Mouse (Mus musculus) erythroblast, embryonic 14.5 days (primary cell): ENCODE results near the gene Poll. TPM values are rescaled to one million over a fixed set of nuclear protein-coding genes. Genes with fewer than 3 reads are reported as not detected.
A peak's percentile ranks its signal among the peaks of the same experiment; 100 is the strongest.

Source experiments
- H3K27me3 ChIP-seq: 2 replicates; pipeline ENCODE4 v1.6.1; 2012; ENCODE audit warnings: inconsistent platforms; ENCODE audit not compliant: control insufficient read depth
- H3K36me3 ChIP-seq: 2 replicates; pipeline ENCODE4 v1.6.1; 2012; ENCODE audit warnings: mild to moderate bottlenecking, inconsistent platforms; ENCODE audit not compliant: control insufficient read depth
- H3K4me1 ChIP-seq: 2 replicates; pipeline ENCODE4 v1.6.1; 2012; ENCODE audit warnings: inconsistent platforms; ENCODE audit not compliant: control insufficient read depth
- H3K4me3 ChIP-seq: replicated peaks from 2 replicates; pipeline ENCODE3; 2012; ENCODE audit warnings: moderate library complexity, mild to moderate bottlenecking, inconsistent platforms
- H3K9me3 ChIP-seq: 2 replicates; pipeline ENCODE4 v1.6.1; 2012; ENCODE audit warnings: low read length, inconsistent platforms, mixed read lengths; ENCODE audit not compliant: control insufficient read depth
- GATA1 ChIP-seq: IDR thresholded peaks from 2 replicates; pipeline ENCODE4 v1.6.1; 2012; ENCODE audit warnings: low read length, inconsistent platforms, mixed read lengths
- TAL1 ChIP-seq: IDR thresholded peaks from 3 replicates; pipeline ENCODE4 v1.6.1; 2012; ENCODE audit warnings: low read length, inconsistent platforms, mixed read lengths
- polyA plus RNA-seq: library from polyadenylated mRNA; stranded (reverse); fragments of >175 nt; gene quantifications from 2 replicates; pipeline ENCODE4 v1.2.3, GENCODE M21; 2012

Gene Poll
- 0.28 TPM in 2 replicates for polyA plus RNA-seq

GRCm38 (mm10) chr19:45560153-45560890, at the start of gene Poll, which contains the start of gene Gm17018:
Poll (minus strand) TSS chr19:45560531.
Gm17018 (plus strand) TSS chr19:45560615.
- H3K4me1 ChIP-seq: peaks cover 30% of the 10 kb centered on the region

GRCm38 (mm10) chr19:45608648-45609339, 48.5 kb upstream of the Poll start:
- Histone ChIP-seq H3K4me1 (peaks cover 13% of the 10 kb centered on the region), H3K9me3 (no peaks in the 10 kb centered on the region), H3K4me3 (no peak overlapping the region), H3K36me3 (peaks cover 44% of the 10 kb centered on the region), H3K27me3 (no peaks in the 10 kb centered on the region)
- no peak for TF ChIP-seq TAL1
- no peak for TF ChIP-seq GATA1

More at GRCm38 (mm10) chr19:45560153-45560890, at the start of gene Poll, which contains the start of gene Gm17018:
- no peak for TF ChIP-seq GATA1
- TF ChIP-seq TAL1: no peak
- no peaks in the 10 kb centered on the region for H3K27me3 ChIP-seq
- no peaks in the 10 kb centered on the region for H3K9me3 ChIP-seq
- H3K36me3 ChIP-seq: peaks cover 11% of the 10 kb centered on the region
- H3K4me3 ChIP-seq: peak within 1 kb of the TSS; percentile 89

- Histone ChIP-seq H3K36me3 (peaks cover 39% of the 10 kb centered on the region), H3K27me3 (no peaks in the 10 kb centered on the region), H3K9me3 (no peaks in the 10 kb centered on the region), H3K4me1 (peaks cover 26% of the 10 kb centered on the region), H3K4me3 (no peak overlapping the region)
- no peak for TF ChIP-seq GATA1
- no peak for TF ChIP-seq TAL1
Observed at GRCm38 (mm10) chr19:45607479-45607878, 47.1 kb upstream of the Poll start.

DNA sequence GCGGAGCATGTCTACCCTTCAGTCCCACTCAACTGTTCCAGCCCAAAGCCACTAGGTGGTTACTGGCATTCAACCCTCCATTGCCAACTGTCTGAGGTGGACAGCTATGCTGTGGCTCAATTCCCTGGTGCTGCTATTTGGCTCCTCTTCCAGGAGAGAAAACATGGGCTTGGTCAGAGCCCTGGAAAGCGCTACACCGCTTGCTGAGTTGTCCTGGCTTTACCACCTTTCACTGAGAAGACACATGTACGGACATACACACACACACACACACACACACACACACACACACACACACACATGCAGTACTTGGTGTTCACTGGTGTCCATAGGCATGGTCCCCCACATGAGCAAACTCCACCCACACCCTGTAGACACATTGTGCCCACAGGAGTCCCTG, 46.4 kb upstream of the Poll start:
- Histone ChIP-seq H3K4me1 (peaks cover 34% of the 10 kb centered on the region), H3K9me3 (no peaks in the 10 kb centered on the region), H3K4me3 (no peak overlapping the region), H3K36me3 (peaks cover 39% of the 10 kb centered on the region), H3K27me3 (no peaks in the 10 kb centered on the region)
- TF ChIP-seq GATA1 (no peak), TAL1 (no peak)

DNA sequence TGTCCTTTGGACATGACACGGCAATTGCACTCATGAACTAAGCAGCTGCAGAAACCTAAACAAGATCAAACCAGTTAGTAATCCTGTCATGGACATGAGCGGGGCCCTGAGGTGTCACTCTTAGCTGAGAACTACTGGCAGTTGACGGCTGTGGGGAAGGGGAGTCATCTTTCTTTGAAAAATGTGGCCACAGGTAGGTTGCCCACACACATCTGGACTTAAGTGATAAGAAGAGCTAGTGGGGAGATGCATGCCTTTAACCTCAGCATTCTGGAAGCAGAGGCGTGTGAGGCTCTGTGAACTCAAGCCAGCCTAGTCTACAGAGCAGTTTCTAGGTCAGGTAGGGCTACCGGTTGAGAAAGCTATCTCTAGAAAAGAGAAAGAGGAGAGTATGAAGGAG, 42.3 kb upstream of the Poll start:
- no peaks in the 10 kb centered on the region for H3K9me3 ChIP-seq
- H3K27me3 ChIP-seq: no peaks in the 10 kb centered on the region
- peaks cover 47% of the 10 kb centered on the region for H3K36me3 ChIP-seq
- H3K4me1 ChIP-seq: peaks cover 42% of the 10 kb centered on the region
- TF ChIP-seq TAL1 (peak; percentile 36; the same call in 1 of the 3 replicates), GATA1 (no peak)
- no peak overlapping the region for H3K4me3 ChIP-seq

DNA sequence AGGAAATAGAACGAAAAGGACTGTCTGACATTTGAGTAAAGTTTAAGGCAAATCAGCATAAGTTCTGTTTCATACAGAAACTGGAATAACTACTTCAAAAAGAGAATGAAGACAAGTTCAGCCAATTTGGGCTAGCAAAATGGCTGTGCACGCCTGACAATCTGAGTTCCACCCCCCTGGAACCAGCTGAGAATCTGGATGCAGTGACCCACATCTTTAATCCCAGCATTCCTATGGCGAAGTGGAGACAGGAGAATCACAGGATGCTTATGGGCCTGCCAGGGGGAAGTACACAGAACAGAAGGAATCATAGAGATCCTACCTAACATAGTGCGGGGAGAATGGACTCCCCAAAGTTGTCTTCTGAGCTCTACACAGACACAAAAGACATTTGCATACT, 36.8 kb upstream of the Poll start:
- Histone ChIP-seq H3K27me3 (no peaks in the 10 kb centered on the region), H3K4me1 (peaks cover 26% of the 10 kb centered on the region), H3K9me3 (no peaks in the 10 kb centered on the region), H3K36me3 (peaks cover 35% of the 10 kb centered on the region), H3K4me3 (no peak overlapping the region)
- TF ChIP-seq GATA1 (no peak), TAL1 (no peak)

- peaks cover 36% of the 10 kb centered on the region for H3K36me3 ChIP-seq
- H3K27me3 ChIP-seq: no peaks in the 10 kb centered on the region
- no peaks in the 10 kb centered on the region for H3K9me3 ChIP-seq
- peaks cover 20% of the 10 kb centered on the region for H3K4me1 ChIP-seq
- TF ChIP-seq GATA1: no peak
- no peak for TF ChIP-seq TAL1
- H3K4me3 ChIP-seq: no peak overlapping the region
Observed at GRCm38 (mm10) chr19:45596434-45596833, 36.1 kb upstream of the Poll start.

- Histone ChIP-seq H3K27me3 (no peaks in the 10 kb centered on the region), H3K9me3 (no peaks in the 10 kb centered on the region), H3K4me1 (peaks cover 17% of the 10 kb centered on the region), H3K36me3 (peaks cover 37% of the 10 kb centered on the region), H3K4me3 (no peak overlapping the region)
- TF ChIP-seq TAL1 (no peak), GATA1 (no peak)
Observed at GRCm38 (mm10) chr19:45596019-45596418, 35.7 kb upstream of the Poll start.

- peaks cover 16% of the 10 kb centered on the region for H3K4me1 ChIP-seq
- TF ChIP-seq TAL1 (no peak), GATA1 (no peak)
- no peaks in the 10 kb centered on the region for H3K27me3 ChIP-seq
- peaks cover 35% of the 10 kb centered on the region for H3K36me3 ChIP-seq
- H3K4me3 ChIP-seq: no peak overlapping the region
- H3K9me3 ChIP-seq: no peaks in the 10 kb centered on the region
Observed at GRCm38 (mm10) chr19:45595481-45595880, 35.1 kb upstream of the Poll start.
